Mouse (Mus musculus) T-cell, adult 2 months (primary cell): ENCODE data around the gene Pank4.
A peak's percentile ranks its signal among the peaks of the same experiment; 100 is the strongest.

Source experiments
- DNase-seq: peaks from one replicate; pipeline ENCODE4 v3.0.0; 2022; ENCODE audit warnings: low spot score

Pank4 gene

DNA sequence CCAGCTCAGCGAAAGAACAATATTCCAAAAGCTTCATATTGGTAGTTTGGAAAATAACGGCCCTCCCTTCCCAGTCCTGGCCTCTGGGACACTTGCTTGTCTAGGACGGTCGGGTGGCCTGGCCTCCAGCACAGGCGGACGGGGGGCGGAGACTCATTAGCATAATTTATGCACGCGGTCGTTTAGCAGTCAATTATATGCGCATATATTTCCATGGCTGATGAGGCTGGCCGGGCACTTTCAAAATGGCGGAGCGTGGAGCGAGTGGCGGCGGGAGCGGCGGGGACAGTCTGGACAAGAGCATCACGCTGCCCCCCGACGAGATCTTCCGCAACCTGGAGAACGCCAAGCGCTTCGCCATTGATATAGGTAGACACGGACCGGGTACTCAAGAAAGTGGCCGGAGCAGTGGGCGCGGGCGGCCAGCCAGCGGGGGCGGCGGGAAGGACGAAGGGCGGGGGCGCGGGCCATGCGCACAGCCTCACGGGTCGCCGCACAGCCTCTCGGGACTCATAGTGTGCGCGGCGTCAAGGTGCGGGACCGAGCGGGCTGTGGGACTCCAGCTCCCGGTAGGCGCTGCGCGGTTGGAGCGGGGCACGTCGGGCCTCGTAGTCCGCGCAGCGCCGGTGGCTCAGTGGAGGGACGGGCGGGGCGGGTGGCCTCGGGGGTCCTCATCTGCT, at the start of gene Pank4:
TSS of gene Pank4 (plus strand) at position 223 of the 680 bp plus-strand sequence.
- peak; percentile 77 for DNase-seq

DNA sequence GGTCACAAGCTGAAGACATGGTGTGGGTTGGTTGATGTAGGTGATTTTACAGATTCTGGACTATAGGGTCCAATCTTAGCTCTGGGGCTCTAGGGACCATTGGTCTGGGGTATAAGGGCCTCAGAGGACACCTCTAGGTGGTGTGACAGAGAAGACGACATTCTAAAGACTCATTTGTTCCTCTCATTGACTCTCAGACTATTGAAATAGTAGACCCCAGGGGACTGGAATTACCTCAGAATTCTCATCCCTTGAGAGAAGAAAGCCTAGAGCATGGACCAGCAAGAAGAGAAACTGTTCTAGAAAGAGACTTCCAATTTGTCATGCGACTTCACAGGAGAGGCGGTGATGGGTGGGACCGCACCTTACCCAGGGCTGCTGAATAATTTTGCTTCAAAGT, 49.7 kb upstream of the Pank4 start:
- DNase-seq = no peak

DNA sequence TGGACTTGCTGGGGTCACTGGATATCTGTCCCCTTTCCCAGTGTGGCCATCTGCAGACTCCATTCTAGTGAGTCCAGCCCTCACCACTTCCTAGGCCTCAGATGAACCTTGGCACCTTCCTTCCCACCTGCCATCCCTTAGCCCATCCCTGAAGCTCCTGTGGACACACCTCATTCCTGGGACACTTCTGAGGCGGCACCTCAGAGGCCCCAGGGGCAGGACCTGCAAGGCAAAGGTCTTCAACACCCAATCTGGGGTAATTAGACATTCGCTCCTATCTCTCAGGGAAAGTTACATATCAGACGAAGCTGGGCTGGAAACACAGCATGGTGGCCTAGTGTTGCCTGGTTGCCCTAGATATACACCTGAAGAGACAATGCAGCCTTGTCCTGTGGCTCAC, 49.2 kb upstream of the Pank4 start:
- no peak for DNase-seq

DNA sequence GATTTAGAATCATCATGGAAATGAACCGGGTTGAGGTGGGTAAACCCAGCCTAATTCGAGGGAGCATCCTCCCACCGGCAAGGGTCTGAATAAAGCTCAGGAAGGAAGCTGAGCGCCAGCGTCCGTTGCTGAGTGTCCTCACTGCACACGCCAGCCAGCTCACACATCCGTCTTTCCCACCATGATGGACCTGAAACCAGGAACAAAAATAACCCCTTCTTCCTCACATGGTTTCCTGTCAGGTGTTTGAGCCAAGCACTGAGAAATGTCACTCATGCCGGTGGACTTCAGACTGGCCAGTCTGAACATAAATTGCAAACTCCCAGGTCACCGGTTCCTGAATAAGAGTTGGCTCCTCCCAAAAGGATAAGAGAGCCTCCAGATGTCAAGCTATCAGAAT, 48.6 kb upstream of the Pank4 start:
- no peak for DNase-seq

DNA sequence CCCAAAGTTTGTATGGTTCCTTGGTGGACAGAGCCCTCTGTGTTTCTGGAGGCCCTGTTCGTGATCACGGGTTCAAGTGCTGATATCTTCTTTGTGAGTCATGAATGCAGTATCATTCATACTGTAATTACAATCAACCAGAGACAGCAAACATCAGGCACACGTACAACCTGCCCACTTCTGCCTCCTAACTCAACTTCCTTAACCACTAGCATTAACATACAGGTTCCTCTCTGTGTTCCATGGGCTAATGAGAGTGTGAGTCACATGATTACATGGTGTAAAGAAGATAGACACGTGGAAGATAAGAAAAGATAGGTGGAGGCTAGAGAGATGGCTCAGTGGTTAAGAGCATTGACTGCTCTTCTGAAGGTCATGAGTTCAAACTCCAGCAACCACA, 47.3 kb upstream of the Pank4 start:
- DNase-seq = no peak

DNA sequence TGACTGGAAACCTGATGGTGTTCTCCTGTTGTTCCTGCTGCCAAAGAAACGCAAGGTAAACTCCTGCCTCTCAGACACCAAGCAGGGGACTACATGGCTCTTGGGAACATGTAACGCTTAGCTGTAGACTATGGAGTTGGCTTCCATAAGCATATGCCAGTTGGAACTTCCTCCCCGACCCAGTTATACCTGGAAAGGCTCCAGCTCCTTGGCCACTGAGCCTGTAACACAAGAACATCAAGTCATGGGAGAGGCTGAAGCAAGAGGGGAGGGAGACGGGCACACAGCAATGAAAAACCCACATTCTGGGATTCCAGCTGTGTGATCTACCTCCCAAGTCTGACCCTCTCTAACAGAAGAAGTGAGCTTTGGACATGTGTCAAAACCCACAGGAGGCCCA, 41.6 kb upstream of the Pank4 start:
- no peak for DNase-seq

DNA sequence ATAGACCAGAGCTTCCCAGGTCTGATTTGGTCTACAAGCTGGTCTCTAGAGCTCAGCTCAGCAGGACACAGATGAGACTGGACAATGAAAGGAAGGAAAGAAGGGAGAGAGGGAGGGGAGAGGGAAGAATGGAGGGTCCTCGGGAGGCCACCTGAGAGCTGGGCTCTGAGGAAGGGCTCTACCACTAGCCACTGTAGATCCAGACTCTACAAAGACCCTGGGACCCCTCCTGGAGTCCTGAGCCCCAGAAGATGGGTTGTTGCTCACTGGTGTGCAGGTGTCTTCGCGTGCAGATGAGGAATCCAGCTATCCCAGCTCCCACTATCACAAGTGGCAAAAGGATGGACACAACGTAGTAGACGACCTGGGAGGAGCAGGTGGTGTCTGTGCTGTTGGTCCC, 41.0 kb upstream of the Pank4 start:
- no peak for DNase-seq

DNA sequence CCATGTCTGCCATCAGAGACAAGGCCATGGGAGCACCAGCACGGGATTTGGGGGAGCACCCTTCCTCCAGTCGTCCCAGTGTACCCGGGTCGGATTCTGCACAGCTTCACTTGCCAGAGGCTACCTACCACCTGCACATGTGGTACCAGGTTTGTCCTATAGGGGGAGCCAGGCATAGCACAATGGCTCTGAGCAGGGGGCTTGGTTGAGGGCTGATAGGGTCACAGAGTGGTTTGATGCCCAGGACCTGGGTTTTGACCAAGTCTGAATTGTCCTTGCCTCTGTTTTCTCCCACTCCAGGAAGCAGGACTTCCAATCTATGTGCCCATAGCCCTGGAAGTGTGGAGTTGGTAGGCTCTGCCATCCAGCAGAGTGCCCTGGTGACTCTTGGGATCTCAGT, 38.5 kb upstream of the Pank4 start:
- peak; percentile 49 for DNase-seq

DNA sequence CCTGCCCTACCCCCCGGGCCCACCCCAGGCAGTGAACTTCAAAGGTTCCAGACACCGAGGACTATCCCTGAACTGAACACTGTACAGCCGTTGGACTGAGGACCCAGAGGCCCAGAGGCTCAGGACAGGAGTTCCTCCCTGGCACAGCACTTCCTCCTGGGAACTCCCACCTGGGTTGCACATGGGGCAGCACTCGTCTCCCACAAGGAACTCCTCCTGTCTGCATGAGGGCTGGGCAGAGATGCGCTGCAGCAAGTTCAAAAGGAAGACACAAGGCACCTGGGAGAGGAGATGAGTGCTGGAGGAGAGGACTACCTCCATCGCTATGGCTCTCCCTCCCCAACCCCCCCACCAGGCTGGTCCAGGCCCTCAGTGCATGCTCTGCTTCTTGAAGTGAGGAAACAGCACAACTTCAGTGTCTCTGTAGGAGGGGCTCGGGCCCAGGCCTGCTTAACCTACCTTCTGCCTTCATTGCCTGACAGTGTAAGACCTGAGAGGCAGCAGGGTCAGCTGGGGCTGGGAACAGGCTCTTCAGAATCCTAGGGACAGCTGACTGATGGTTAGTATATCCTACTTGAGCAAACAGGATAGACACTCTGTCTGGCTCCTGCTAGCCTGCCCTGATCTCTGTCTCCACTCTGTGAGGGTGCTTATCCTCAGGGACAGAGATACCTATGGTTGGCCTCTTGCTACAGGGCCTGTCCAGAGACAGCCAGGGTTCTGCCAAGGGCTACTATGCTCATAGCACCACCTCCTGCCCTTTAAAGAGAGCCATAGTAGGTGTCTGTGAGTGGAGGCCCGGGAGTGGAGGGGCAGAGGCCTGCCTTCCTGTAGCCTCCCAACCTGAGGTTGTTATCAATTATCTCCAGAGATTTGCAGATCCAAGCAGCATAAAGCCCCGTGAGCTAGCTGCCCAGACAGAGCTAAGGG, 36.7 kb upstream of the Pank4 start:
- DNase-seq = no peak

DNA sequence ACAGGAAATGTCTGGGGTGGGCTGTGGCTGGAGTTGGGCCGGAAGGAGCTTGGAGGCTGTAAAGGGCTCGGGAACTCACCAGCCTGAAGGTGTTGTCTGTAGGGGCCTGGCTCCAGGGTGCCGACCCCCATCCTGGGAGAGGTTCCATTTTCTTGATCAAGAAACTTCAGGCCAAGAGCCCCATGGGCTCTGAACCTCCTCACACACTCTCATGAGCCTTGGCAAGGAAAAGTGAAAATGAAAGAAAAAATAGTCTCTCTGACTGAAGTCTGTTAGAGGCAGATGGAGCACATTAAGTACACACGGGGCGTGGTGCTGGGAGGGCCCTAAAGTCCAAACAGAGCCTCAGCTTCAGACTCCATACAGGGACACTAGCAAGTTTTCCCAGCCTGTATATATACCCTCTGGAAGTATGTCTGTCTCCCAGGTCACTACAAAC, 36.0 kb upstream of the Pank4 start:
- peak; percentile 61 for DNase-seq

DNA sequence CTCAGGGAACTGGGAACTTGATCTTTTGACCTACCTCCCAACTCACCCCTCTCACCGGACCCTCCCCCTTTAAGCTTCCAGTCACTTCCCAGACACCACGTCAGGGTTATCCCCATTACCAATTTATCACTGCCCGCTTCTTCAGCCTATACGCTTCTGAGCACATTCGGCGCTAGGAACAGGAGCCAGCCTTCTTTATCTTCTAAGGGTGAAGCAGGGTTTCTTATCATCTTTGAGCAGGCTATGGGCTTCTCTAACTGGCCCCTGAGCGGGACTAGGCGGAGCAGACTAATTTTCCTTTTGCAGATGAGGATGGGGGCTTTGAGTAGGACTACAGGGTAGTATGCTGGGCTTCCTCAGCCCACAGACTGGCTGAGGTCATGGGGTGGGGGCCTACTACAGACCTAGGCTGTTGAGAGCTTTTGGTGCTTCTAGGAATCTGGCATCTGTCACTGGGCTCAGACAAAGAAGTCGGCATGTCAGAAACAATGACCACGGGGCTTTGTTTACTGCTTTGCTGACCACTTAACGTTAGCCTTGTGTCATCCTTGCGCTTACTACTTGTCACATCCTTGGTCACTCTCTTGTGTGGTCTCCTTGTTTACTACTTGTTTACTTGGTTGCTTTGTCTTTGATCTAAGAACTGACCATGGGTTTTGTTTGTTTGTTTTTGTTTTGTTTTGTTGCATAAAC, 35.4 kb upstream of the Pank4 start, which contains the start of gene Tnfrsf14:
TSS of gene Tnfrsf14 (minus strand) at position 169 of the 693 bp plus-strand sequence.
- no peak for DNase-seq

DNA sequence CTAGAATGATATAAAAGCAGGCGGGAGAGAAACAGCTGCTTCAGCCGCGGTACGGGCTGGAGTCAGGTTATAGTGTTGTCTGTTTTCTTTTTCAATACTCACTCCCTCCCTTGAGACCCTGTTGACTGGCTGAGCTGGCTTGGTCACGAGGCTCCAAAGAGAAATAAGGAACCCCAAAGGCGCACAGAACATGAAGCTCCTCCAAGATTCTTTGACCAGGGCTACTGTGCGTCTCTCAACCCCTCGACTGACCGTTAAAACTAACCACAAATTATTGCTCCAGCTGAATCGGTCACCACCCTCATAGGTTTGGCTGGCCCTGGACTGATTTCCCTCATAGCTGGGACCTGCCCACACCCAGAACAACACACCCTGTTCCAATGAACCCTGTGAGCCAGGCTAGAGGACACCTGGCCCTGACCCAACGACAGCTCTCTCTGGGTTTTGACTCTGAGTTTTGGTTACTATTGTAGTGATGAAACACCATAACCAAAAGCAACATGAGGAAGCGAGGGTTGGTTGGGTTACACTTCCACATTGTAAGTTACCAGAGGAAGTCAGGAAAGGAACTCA, 34.7 kb upstream of the Pank4 start:
- DNase-seq = no peak

DNA sequence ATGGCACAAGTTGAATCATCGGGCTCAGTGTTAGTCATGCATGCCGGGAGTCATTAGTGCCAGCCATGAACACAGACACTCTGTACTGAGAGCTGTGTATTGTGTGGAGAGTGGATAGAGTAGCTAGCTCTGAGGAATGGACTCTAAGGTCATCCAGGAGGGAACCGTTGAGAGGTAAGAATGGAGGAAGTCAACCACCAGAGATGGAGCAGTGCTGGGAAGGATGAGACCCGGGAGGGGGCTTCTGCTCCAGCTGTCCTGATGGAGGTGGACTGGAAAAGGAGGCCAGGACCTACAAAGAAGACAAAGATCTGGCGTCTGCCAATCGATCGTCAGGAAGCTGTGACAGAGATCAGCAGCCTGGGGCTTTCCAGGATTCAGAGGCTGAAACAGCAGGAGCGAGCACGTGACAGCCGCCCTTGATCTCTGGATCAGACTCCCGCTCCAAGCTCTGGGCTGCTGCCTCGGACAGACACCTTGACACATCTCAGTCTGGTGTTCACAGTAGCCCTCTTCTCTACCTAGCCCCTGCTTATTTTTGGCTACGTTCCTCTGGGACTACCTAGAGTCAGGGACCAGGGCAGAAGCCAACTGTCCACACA, 30.5 kb upstream of the Pank4 start:
- DNase-seq = no peak

DNA sequence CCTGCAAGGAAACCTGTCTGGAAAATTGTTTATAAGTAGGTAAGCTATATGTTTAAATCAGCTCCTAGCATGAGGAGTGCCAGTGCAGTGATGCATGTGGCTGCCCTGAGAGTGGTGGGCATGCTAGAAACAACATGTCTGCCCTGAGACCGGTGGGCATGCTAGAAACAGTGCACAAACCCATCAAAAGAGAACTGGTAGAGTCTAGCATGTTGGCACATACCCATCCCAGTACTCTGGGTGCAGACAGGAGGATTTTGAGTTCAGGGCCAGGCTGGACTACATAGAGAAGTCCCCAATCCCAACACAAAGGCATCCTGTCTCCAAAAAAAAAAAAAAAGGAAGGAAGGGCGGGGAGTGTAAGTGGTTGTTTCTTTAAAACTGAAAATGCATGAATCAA, 29.1 kb upstream of the Pank4 start:
- no peak for DNase-seq

DNA sequence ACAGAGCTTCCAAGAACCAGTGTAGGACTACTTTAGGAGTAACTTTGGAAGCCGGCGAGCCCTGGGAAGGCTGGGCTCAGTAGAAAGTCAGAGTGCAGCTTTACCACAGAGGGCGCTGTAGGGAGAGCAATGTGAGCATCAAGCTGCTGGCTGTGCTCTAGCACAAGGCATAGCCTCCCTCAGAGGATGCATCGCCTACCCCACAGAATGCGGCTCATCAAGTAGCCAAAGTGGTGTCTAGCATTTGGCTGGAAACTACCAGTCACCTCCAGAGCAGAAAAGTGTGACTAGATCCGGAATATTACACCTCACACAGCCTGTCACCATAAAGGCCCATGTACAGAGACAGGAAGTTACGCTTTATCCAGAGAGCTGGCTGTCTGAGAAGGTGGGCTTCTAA, 28.1 kb upstream of the Pank4 start:
- DNase-seq = peak; percentile 81

DNA sequence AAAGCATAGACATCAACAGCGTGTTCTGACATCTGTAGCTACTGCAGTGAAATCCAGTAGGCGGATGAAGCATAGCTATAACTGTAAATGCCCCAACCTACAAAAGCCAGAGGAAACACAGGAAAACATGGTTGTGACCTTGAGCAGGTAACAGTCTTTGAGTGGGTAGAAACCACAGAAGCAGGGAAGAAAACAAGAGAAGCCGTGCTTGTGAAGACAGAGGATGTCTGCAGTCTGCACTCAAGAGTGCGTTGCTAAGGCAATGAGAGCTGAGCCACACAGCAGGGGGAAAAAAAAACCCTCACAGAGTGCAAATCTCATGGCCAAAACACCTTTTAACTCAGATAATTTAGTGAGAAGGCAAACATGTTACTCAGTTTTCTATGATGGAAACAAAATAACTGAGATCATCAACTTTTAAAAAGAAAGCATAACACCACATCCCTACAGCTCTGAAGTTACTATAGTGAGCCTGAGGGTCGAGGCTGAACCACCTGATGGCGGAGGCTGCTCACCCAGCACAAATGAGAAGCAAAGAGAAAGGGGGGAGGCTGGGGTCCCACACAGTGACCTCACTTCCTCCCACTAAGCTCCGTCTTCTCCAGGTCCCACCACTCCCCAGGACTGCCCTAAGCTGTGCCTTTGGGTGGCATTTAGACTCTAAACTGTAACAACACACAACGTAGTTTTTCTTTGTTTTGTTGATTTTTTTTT, 27.2 kb upstream of the Pank4 start:
- peak; percentile 92 for DNase-seq

DNA sequence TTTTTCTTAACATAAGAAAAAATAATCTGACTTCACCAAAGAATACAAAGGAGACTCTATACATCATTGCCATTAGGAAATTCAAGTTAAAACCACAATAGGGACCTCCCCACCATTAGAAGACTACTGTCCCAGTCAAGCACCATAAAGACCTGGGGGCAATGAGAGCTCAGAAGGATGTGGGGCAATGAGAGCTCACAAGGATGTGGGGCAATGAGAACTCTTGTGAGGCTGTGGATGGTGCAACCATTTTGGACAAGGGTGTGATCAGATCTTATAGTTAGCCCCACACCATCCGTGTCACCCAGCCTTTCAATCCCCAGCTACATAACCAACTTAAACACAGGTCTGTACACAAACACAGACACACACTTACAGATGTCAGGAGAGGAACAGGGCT, 26.2 kb upstream of the Pank4 start:
- no peak for DNase-seq

DNA sequence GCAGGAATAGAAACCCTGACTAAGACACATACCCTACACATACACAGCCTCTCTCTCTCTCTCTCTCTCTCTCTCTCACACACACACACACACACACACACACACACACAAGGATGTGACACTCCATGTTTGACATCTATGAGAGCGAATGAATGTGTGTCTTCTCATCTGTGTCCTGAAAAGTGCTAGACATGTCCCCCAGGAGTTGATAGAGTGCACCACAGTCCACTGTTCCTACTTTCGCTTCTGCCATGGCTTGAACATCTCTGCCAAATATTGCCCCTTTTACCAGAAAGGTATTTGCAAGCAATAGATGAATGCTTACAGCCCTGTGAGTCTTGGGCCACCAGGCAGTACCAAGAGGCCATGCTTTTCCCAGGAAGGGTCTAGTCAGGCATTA, 23.8 kb upstream of the Pank4 start:
- DNase-seq = no peak

DNA sequence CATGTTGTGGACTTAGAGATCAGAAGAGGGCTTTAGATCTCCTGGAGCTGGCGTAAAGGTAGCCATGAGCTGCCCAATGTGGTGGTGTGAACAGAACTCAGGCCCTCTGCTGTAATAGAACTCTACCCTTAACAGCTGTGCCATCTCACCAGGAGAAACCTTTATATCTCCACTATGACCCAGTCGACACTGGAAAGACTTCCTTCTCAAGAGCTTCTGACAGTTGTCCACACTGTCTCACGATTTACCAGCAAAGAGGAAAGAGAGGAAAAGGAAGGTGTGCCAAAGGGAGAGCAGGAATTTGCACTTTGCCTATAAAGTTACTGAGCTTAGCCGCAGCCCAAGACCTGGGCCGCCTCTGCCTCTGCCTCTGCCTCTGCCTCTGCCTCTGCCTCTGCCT, 22.1 kb upstream of the Pank4 start:
- DNase-seq = no peak

DNA sequence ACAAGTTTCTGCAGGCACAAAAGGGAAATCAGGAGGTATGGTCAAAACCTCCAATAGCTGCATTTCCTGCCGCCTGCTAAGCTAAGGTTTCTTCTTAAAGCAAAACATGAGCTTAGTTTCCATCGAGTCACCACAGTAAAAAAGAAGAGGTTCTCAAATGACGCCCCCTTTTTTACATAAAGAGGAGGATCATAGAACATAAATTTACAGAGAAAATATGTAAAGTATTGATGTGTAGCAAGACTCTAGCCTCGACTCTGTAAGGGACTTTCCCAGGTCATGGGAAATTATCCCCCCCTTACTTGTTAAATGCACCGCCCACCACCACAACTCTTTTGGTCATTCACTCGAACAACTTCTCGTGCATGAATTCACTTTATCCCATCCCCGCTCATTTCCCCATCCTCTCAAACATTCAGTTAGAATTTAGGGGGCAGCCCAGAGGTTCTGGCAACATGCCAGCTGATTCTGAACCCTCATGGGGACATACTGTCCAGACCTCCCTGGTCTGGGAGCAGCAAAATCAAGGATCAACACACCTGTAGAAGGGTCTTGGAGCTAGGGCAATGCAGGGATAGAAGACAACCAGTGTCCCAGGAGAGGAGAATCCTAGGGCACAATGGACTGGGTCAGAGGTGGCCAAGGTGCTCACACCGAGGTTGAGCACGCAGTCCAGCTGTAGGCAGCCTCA, 21.1 kb upstream of the Pank4 start:
- peak; percentile 46 for DNase-seq
